Mouse (Mus musculus) ES-E14 (cell line): ENCODE results near the gene Pcbp3. TPM values are rescaled to one million over a fixed set of nuclear protein-coding genes. Genes with fewer than 3 reads are reported as not detected.

ENCODE experiments used
- DNase-seq: peaks from one replicate; pipeline ENCODE4 v3.0.0-alpha.2; 2013; ENCODE audit warnings: low read depth, low spot score
- H3K27ac ChIP-seq: 2 replicates; pipeline ENCODE4 v1.5.1; 2012; ENCODE audit warnings: low read depth, mild to moderate bottlenecking, low read length, moderate library complexity, mixed read lengths; ENCODE audit not compliant: poor library complexity, insufficient read depth, severe bottlenecking
- H3K36me3 ChIP-seq: 2 replicates; pipeline ENCODE4 v1.6.1; 2012; ENCODE audit warnings: mild to moderate bottlenecking, low read length, moderate library complexity, mixed read lengths; ENCODE audit not compliant: control insufficient read depth, poor library complexity, insufficient read depth, severe bottlenecking
- H3K4me1 ChIP-seq, 2 experiments: fragments of 150-350 bp in 1 of 2; sonication (generic) in 1 of 2; 2 replicates each; pipeline ENCODE4 v1.6.1; 2012; ENCODE audit warnings: low read length in 2 of 2, mild to moderate bottlenecking in 1 of 2, mixed read lengths in 1 of 2; ENCODE audit not compliant: control insufficient read depth in 2 of 2, insufficient read depth in 2 of 2, poor library complexity in 1 of 2
- H3K4me3 ChIP-seq, 2 experiments: fragments of 150-350 bp in 1 of 2; sonication (generic) in 1 of 2; 2 replicates each; pipeline ENCODE4 v1.5.1; 2012; ENCODE audit warnings: low read length in 2 of 2, low read depth in 1 of 2, mild to moderate bottlenecking in 1 of 2, mixed read lengths in 1 of 2; ENCODE audit not compliant: insufficient read depth in 1 of 2, poor library complexity in 1 of 2, severe bottlenecking in 1 of 2
- H3K9ac ChIP-seq: 2 replicates; pipeline ENCODE4 v1.6.1; 2012; ENCODE audit warnings: low read depth, mild to moderate bottlenecking, low read length, mixed read lengths; ENCODE audit not compliant: poor library complexity, insufficient read depth, severe bottlenecking
- H3K9me3 ChIP-seq: fragments of 150-350 bp; sonication (generic); 2 replicates; pipeline ENCODE4 v1.6.1; 2012; ENCODE audit warnings: low read depth, mild to moderate bottlenecking, low read length; ENCODE audit not compliant: control insufficient read depth, insufficient read depth
- CHD2 ChIP-seq: IDR thresholded peaks from 2 replicates; pipeline ENCODE4 v1.6.1; 2014; ENCODE audit warnings: mild to moderate bottlenecking, low read depth, low read length, inconsistent platforms
- HCFC1 ChIP-seq: IDR thresholded peaks from 2 replicates; pipeline ENCODE4 v1.6.1; 2012; ENCODE audit warnings: low read length, inconsistent platforms, borderline replicate concordance; ENCODE audit not compliant: insufficient read depth
- MAFK ChIP-seq: IDR thresholded peaks from 2 replicates; pipeline ENCODE4 v1.6.1; 2014; ENCODE audit warnings: mild to moderate bottlenecking, low read depth, low read length, inconsistent platforms; ENCODE audit not compliant: insufficient read depth
- ZC3H11A ChIP-seq: IDR thresholded peaks from 2 replicates; pipeline ENCODE4 v1.6.1; 2012; ENCODE audit warnings: low read depth, mild to moderate bottlenecking, inconsistent platforms, low read length, borderline replicate concordance
- ZNF384 ChIP-seq: IDR thresholded peaks from 2 replicates; pipeline ENCODE4 v1.6.1; 2012; ENCODE audit warnings: low read depth, low read length, inconsistent platforms
- in situ Hi-C, 2 experiments: fragments of 600-800 bp; cut with MboI; formaldehyde crosslinking; loops; one replicate each; pipeline ENCODE4 v1.15.1; 2025; ENCODE audit warnings: low sequenced_read_pairs in 2 of 2, inconsistent platforms in 1 of 2; ENCODE audit not compliant: unreplicated experiment in 2 of 2
- total RNA-seq: library from RNA; depleted of rRNA; stranded (reverse); fragments of 300-350 nt; gene quantifications from 2 replicates; pipeline ENCODE4 v1.2.3, GENCODE M21; 2012

Pcbp3 gene
- total RNA-seq, 1 experiment: 7.9 TPM

GRCm38 (mm10) chr10:76727301-76727700 lies 234.4 kb downstream of the Pcbp3 start:
- no peak overlapping the region for H3K27ac ChIP-seq
- TF ChIP-seq CHD2 (no peak), ZNF384 (no peak), MAFK (no peak), ZC3H11A (no peak), HCFC1 (no peak)
- H3K4me3 ChIP-seq: no peak overlapping the region
- no peaks in the 10 kb centered on the region for H3K36me3 ChIP-seq
- in situ Hi-C loops: no loop called here
- no peak overlapping the region for H3K9ac ChIP-seq
- no peak for DNase-seq
- no peaks in the 10 kb centered on the region for H3K9me3 ChIP-seq
- no peaks in the 10 kb centered on the region; a peak in 1 of 4 replicates for H3K4me1 ChIP-seq

GRCm38 (mm10) chr10:76726866-76727265 lies 234.8 kb downstream of the Pcbp3 start:
- H3K9ac ChIP-seq: no peak overlapping the region
- TF ChIP-seq ZC3H11A (no peak), MAFK (no peak), HCFC1 (no peak), ZNF384 (no peak)
- no peaks in the 10 kb centered on the region for H3K36me3 ChIP-seq
- in situ Hi-C loops: no loop called here
- H3K4me3 ChIP-seq: no peak overlapping the region
- no peaks in the 10 kb centered on the region; a peak in 1 of 4 replicates for H3K4me1 ChIP-seq
- no peak for DNase-seq
- no peak overlapping the region for H3K27ac ChIP-seq
- no peaks in the 10 kb centered on the region for H3K9me3 ChIP-seq

GRCm38 (mm10) chr10:76725682-76726285 lies 235.9 kb downstream of the Pcbp3 start, which contains the start of gene Col6a1:
Gene Col6a1, minus strand, starts transcription at chr10:76726168.
- in situ Hi-C loops: no loop called here
- H3K4me3 ChIP-seq: no peak within 1 kb of the TSS
- no peak for DNase-seq

DNA sequence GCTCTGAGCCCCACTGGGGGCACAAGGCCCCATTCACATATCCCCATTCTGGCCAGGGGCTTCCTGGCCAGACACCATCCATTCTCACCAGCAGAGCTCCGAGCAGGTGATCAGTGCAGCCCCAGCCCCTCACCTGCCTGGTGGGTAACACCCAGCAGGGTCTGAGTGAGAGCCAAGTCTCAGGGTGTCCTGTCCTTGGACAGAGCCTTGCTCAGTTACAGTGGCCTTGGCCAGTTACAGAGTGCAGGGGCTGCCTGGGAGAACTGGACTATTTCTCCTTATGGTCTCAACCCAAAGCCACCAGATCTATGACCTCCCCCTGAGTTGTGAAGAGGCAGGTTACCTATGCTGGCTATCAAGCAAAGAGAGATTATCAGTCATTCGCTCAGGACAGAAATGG lies 236.6 kb downstream of the Pcbp3 start:
- Histone ChIP-seq H3K4me3 (no peak overlapping the region), H3K9me3 (no peaks in the 10 kb centered on the region), H3K36me3 (no peaks in the 10 kb centered on the region), H3K9ac (no peak overlapping the region), H3K4me1 (no peaks in the 10 kb centered on the region), H3K27ac (no peak overlapping the region)
- no peak for TF ChIP-seq ZC3H11A
- no peak for TF ChIP-seq HCFC1
- TF ChIP-seq ZNF384: no peak
- no peak for TF ChIP-seq MAFK
- no peak for TF ChIP-seq CHD2
- in situ Hi-C loops: no loop called here
- no peak for DNase-seq

More at GRCm38 (mm10) chr10:76725682-76726285, 235.9 kb downstream of the Pcbp3 start, which contains the start of gene Col6a1:
- H3K27ac ChIP-seq: no peak within 1 kb of the TSS
- H3K9me3 ChIP-seq: no peaks in the 10 kb centered on the region
- no peaks in the 10 kb centered on the region for H3K4me1 ChIP-seq
- no peaks in the 10 kb centered on the region for H3K36me3 ChIP-seq
- no peak within 1 kb of the TSS for H3K9ac ChIP-seq
- no peak for TF ChIP-seq ZNF384
- no peak for TF ChIP-seq MAFK
- no peak for TF ChIP-seq ZC3H11A
- TF ChIP-seq CHD2: no peak
- no peak for TF ChIP-seq HCFC1

DNA sequence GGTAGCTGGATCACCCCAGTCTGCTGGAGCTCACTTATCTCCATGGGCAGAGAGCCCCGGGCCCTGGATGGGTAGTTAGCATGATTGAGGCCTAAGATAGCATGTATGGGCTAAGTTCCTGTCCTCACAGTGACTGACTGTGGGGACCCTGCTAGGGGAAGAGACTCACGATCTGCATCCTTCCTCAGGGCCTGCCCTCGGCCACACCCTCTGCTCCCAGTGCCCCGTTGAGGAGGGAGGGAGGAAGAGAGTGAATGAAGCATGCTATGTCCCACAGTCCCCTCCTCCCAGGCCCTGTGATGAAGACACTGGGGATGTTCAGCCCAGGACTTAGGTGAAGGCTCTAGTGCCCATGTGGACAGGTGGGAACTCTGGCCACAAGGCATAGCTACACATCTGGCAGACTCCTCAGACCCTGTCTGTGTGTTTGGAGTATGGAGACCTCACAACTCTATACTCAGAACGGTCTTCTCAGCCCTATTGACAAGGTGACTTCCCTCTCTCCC lies 237.4 kb downstream of the Pcbp3 start:
- no peak for DNase-seq
- Histone ChIP-seq H3K4me1 (no peaks in the 10 kb centered on the region), H3K9ac (no peak overlapping the region), H3K27ac (no peak overlapping the region), H3K36me3 (no peaks in the 10 kb centered on the region), H3K9me3 (no peaks in the 10 kb centered on the region), H3K4me3 (no peak overlapping the region)
- TF ChIP-seq ZC3H11A: no peak
- TF ChIP-seq MAFK: no peak
- TF ChIP-seq HCFC1: no peak
- no peak for TF ChIP-seq CHD2
- no peak for TF ChIP-seq ZNF384
- in situ Hi-C loops: no loop called here
